Mouse (Mus musculus) mouse trophoblast stem cell (cell line): ENCODE data around the gene Wdr1.
"Not testable (repeated sequence)": the region's sequence is repeated elsewhere in the genome, so short reads cannot be mapped to it uniquely, and the experiment has no call there.

ENCODE experiments used
- in situ Hi-C, 2 experiments: fragments of 300-500 bp; cut with MseI, MboI; formaldehyde crosslinking; loops; 2 replicates in 1 of 2; 3 replicates in 1 of 2; pipeline ENCODE4 v1.15.1; 2025

Wdr1 gene

DNA sequence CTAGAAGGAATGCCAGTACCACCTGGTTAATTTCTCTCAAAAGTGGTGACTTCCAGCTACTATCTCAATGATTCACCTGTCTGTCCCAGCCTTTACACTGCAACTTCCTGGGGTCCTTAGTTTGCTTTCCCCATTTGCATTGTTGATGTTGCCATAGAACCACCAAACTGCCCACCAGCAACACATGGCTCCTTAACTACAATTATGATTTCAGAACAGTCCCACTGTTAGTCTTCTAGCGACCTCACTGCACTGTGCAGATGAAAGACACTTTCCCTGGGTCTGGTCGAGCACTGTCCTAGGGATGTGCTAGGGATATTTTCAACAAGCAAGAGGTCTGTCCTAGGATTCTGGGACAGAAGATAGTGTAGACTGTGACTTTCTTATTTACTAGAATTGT lies at the start of gene Wdr1:
Wdr1 (minus strand) TSS at position 101 of the 400 bp plus-strand sequence.
- in situ Hi-C loops: no loop called here

GRCm38 (mm10) chr5:38611118-38611517 lies 48.1 kb upstream of the Wdr1 start:
- in situ Hi-C loops: no loop called here

DNA sequence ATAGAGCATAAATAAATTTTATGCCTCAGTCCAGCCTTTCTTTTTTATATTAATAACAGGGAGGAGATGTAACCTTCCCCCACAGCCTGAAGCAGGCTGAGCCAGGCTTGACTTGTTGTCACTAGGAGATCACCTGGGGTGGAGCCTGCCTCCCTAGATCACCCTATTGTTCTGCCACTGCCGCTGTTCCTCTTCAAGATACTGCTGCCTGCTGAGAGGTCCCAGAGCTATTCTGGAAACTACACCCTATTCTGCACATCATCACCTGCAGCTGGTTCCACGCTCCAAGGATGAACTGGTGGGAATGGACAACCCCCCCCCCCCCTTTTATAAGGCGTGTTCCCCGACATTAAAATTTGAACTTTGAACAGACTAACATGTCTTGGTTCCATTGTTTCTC lies 45.2 kb upstream of the Wdr1 start:
- in situ Hi-C loops: not testable (repeated sequence)

DNA sequence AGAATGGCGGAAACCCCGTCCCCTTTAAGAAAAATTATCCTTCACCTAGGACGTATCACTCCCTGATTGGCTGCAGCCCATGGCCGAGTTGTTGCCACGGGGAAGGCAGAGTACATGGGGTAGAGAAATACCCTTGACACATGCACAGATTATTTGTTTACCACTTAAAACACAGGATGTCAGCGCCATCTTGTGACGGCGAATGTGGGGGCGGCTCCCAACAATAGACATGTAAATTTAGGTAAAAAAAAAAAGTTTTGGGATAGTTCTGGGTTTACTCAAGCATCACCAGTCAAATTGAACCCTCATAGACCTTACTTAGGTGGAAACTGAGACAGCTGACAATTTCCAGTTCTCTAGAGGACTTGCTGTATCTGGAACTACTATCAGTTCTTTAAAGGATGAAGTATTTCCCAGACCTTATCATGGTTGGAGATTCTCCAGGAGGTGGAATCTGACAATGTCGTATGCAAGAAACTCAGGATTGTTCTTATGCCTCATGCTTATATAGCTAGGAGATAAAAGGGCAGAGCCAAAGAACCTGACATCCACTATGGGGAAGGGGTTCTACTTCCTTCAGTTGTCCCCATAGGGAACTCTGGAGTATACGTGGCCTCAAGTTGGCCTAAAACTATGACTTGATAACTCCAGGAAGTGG lies 35.8 kb upstream of the Wdr1 start:
- in situ Hi-C loops: no loop called here

GRCm38 (mm10) chr5:38588924-38589323 lies 25.9 kb upstream of the Wdr1 start:
- in situ Hi-C loops: loop anchor here in 1 of 2 experiments (10.0 kb wide), 1 partner anchor 46 kb away; no protein-coding TSS in a partner anchor

DNA sequence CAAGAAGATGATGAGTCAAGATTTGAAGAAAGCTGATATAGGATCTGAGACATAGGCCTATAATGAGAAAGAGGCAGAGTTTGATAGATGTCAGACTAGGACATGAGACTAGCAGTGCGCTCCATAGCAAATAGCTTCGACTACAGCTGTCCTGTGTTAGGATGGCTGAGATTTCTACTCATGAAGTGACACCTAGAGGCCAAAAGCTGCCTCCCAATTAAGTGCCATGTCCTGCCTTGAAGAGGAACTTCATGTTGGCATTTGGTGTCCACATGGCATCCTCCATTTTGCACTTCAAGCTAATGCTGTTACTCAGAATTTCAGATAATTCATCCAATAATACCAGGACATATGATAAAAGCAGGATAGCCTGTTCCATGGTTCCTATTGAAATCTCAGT lies 22.4 kb upstream of the Wdr1 start:
- in situ Hi-C loops: loop anchor here in 1 of 2 experiments (10.0 kb wide), 1 partner anchor 49 kb away; no protein-coding TSS in a partner anchor

DNA sequence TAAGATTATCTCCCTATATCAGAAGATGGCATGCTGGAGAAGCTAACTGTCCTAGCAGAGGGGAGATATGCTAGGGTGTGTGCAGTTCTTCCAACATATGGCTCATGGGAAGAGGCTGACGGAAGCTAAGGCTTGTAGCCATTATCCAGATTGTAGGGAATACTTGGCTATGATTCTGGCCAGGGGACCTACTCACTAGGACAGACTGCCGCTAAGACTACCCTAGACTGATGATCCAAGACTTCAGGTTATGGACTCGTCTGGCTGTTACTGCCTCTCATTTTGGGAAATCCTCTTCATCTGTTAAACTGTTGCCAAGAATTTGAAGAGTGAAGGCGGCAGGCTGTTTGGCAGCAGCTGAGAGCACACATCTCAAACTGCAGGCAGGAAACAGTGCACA lies 20.0 kb upstream of the Wdr1 start:
- in situ Hi-C loops: loop anchor here (5.0 to 10.0 kb wide), 2 partner anchors 34 to 52 kb away; no protein-coding TSS in a partner anchor

DNA sequence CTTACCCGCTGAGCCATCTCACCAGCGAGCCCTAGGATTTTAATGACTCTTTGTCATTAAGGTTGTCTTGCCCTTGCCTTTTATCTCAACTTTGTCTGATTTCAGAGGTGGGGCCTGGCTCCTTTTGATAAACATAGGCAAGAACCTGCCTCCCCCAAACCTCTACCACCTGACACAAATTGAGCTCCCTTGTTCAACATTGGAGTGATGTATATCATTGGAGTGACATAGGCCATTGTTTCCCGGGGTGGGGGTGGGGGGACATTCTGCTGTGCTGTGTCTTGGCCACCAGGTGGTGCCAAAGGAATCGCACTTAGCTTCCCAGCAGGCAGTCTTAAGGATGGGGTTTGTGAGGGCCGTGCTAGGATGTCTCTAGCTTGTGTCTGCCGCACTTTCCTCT lies 17.7 kb upstream of the Wdr1 start:
- in situ Hi-C loops: loop anchor here (5.0 to 10.0 kb wide), 2 partner anchors 37 to 54 kb away; no protein-coding TSS in a partner anchor

DNA sequence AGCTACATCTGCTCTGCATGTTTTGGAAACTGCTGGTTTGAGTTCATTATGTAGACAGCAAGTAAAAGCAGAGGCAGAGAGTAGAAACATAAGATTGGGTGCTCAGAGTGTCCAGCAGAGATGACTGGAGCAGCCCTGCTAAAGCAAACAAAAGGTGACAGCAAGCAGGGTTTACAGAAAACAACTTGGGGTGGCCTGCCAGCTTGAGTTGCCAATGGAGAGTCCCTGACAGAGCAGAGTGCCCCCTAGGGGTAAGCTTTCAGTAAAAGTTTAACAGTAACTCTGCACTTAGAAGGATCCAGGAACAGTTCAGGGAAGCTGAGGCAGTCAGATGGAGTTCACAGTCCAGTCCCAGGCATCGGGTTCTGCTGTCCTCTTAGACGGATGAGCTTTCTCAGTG lies 7.9 kb upstream of the Wdr1 start:
- in situ Hi-C loops: no loop called here

- in situ Hi-C loops: no loop called here
These were observed 5.6 kb upstream of the Wdr1 start for GRCm38 (mm10) chr5:38568652-38569051.

- in situ Hi-C loops: no loop called here
These were observed 1.8 kb upstream of the Wdr1 start for GRCm38 (mm10) chr5:38564831-38565230.

- in situ Hi-C loops: no loop called here
These were observed 1.5 kb downstream of the Wdr1 start for GRCm38 (mm10) chr5:38561426-38562024.

DNA sequence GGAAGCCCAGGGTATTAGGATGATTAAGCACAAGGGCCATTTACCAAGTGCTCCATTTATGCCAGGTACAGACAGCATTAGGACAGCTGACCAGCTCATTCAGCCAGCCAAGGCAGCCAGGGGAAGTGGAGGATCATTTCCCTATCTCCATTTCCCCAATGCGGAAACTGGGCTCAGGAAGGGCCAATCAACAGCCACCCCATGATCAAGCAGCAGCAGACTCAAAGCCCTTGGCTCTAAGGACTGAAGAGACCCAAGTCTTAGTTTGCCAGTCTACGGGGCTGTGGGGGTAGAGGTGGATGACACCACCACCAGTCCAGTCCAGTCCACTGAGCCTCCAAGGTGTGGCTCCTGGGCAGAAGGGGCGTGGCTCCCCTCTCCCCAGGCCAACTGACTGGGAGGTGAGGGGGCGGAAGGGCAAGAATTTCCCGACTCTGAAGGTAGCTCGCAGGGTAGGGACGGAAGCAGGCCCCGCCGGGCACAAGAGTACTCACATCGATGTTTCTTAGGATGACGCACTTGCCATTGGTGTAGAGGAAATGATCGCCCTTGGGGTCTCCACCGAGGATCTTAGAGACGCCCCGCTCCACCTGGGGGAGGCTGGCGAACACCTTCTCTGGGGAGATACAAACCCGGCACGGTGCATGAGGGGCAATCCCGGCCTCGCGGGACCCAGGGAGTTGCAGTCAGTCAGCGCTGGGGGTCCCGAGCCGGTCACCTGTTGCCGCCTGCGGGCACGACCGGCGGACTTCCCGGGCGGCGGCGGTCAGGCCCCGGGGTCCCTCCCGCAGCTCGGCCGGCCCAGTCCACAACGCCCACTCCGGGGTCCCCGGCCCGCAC lies 2.2 kb downstream of the Wdr1 start:
- in situ Hi-C loops: no loop called here

GRCm38 (mm10) chr5:38558831-38559230 lies 4.2 kb downstream of the Wdr1 start:
- in situ Hi-C loops: no loop called here

DNA sequence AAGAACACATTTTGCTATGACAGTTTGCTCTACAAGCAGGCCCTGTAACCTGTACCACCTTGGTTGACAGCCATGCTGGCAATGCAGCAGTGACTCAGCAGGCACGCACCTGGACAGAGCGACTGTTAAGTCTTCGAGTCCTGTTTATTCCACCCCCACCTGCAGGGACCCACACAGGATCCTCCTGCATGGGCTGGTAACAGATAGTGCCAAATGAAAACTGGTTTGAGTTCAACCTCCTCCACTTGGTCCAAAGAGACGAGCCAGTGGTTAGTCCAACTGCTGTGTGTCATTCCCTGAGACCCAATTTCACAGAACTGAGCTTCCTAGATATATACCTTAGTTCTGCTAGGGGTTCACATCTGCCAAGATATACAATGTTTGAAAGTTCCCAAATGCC lies 5.2 kb downstream of the Wdr1 start:
- in situ Hi-C loops: no loop called here

GRCm38 (mm10) chr5:38556406-38556805 lies 6.6 kb downstream of the Wdr1 start:
- in situ Hi-C loops: no loop called here

- in situ Hi-C loops: no loop called here
These were observed 9.1 kb downstream of the Wdr1 start for GRCm38 (mm10) chr5:38553953-38554352.

- in situ Hi-C loops: no loop called here
These were observed 9.5 kb downstream of the Wdr1 start for GRCm38 (mm10) chr5:38553491-38553890.

DNA sequence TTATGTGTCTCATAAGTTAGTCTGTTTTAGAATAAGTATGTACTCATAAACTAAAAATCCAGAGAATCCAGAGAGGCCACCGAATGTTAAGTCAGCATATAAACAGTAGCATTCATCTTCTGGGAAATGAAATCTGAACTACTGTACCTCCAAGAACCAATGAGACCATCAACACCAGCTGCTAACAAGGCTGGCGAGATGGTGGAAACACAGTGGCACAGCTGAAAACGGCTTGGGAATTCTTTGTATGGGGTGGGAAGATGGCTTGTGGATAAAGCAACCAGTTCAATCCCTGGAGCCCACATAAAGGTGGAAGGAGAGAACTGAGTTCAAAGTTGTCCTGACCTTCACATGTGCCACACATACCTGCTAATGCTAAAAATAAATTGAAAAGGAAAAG lies 10.4 kb downstream of the Wdr1 start:
- in situ Hi-C loops: no loop called here

DNA sequence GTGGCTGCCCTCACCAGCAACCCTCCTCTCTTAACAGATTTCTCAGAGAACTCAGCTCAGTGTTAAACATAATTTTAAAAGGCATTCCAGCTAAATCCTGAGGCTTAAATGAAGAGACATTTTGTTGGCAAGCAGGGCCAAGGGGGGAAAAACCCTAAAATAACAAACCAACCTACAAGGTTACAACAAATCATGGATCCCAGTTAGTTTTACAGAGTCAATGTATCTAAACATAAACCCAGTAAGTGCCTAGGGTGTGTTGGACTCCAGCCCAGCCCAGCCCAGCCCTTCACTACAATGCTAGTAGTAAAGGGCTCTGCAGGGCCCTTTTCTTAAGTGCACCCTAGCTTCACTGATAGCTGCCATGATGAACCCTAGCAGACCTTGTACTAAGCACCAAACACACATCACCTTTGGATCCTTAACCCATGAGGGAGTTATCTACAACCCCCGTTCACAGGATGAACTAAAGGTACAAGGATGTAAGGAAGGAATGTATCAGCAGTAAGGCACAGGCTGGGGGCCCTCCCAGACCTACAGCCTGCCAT lies 12.7 kb downstream of the Wdr1 start:
- in situ Hi-C loops: no loop called here

- in situ Hi-C loops: no loop called here
These were observed 13.5 kb downstream of the Wdr1 start for GRCm38 (mm10) chr5:38549461-38549909.

DNA sequence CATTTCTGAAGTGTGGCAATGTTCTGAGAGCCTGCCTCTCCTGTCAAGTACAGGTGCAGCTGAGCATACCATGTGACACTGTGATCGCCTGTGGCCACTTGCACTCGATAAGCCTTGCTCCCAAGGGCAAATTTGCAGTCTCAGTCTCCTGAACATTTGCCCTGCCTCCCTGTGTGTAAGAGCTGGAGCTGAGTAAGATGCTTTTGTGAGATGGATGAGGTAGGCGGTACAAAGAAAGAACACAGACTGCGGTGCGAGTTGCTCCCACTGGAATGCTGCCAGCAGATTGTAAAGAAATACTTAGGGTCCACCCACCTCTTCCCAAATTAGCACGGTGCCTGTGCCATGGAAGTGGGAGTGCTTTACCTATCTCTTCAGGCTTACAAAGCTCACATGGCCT lies 15.6 kb downstream of the Wdr1 start:
- in situ Hi-C loops: no loop called here
